Mouse (Mus musculus) inflammation-experienced regulatory T-cells, adult 6 months (primary cell): Measurements from ENCODE around the gene Gas2l1. TPM values are rescaled to one million over a fixed set of nuclear protein-coding genes. Genes with fewer than 3 reads are reported as not detected.

Experiments used
- polyA plus RNA-seq, 3 experiments: library from polyadenylated mRNA; unstranded; fragments of 100-300 nt; shearing (Covaris generic); gene quantifications; one replicate each; pipeline ENCODE4 v1.2.1; 2017

Gas2l1 gene
- polyA plus RNA-seq, 3 experiments from 2014 or later, result 0.58 to 0.94 (median 0.91) TPM

Other genes starting within 250 kb of the Gas2l1 start
- 10 to 100 TPM; 18.7 to 22.5 (median 19.3) TPM for gene Nf2, start 215.8 kb downstream of the Gas2l1 start, polyA plus RNA-seq
- 10 to 100 TPM; 39.9 to 64.8 (median 57.5) TPM for gene Nipsnap1, start 191.4 kb downstream of the Gas2l1 start, polyA plus RNA-seq
- gene Thoc5, start 170.0 kb downstream of the Gas2l1 start, polyA plus RNA-seq, result 10 to 100 TPM; 32.7 to 43.7 (median 36.2) TPM
- 1 to 10 TPM; 6.4 to 7.0 (median 6.4) TPM for gene Nefh, start 117.3 kb downstream of the Gas2l1 start, polyA plus RNA-seq
- 10 to 100 TPM; 48.9 to 55.5 (median 50.0) TPM for gene Ap1b1, start 78.5 kb downstream of the Gas2l1 start, polyA plus RNA-seq
- not detected for gene Rasl10a, start 7.2 kb downstream of the Gas2l1 start, polyA plus RNA-seq
- 1 to 10 TPM; 3.3 to 4.6 (median 4.6) TPM for gene Rhbdd3, start 33.6 kb upstream of the Gas2l1 start, polyA plus RNA-seq
- gene Ewsr1, start 33.9 kb upstream of the Gas2l1 start, polyA plus RNA-seq, result 100 to 1,000 TPM; 136 to 174 (median 140) TPM
- under 1 TPM in 1 of 3 experiments, not detected in 2; 0.83 TPM for gene Emid1, start 86.9 kb upstream of the Gas2l1 start, polyA plus RNA-seq
- 1 to 10 TPM; 2.3 to 4.1 (median 3.0) TPM for gene Kremen1, start 196.2 kb upstream of the Gas2l1 start, polyA plus RNA-seq